Mouse (Mus musculus) cortical plate, adult 2 months (tissue): ENCODE results near the gene Gng12. TPM values are rescaled to one million over a fixed set of nuclear protein-coding genes. Genes with fewer than 3 reads are reported as not detected.

Experiments
- H3K27ac ChIP-seq: fragments of 200-500 bp; 2 replicates; pipeline ENCODE4 v1.5.1; 2012; ENCODE audit warnings: low read length, control low read depth, inconsistent platforms; ENCODE audit not compliant: insufficient read depth
- H3K4me1 ChIP-seq: fragments of 200-500 bp; 2 replicates; pipeline ENCODE4 v1.6.1; 2011; ENCODE audit warnings: low read length; ENCODE audit not compliant: control insufficient read depth, insufficient read depth
- H3K4me3 ChIP-seq: fragments of 200-500 bp; 2 replicates; pipeline ENCODE4 v1.5.1; 2011; ENCODE audit warnings: mild to moderate bottlenecking, low read length, control low read depth; ENCODE audit not compliant: insufficient read depth
- CTCF ChIP-seq: fragments of 200-500 bp; IDR thresholded peaks from 2 replicates; pipeline ENCODE4 v1.5.1; 2011; ENCODE audit warnings: mild to moderate bottlenecking, control low read depth, low read length; ENCODE audit not compliant: insufficient read depth; ENCODE audit errors: extremely low read depth
- POLR2A ChIP-seq: fragments of 200-500 bp; IDR thresholded peaks from 2 replicates; pipeline ENCODE4 v1.6.1; 2011; ENCODE audit warnings: mild to moderate bottlenecking, low read length, control low read depth; ENCODE audit not compliant: insufficient read depth; ENCODE audit errors: extremely low read depth
- polyA plus RNA-seq: library from polyadenylated mRNA; depleted of rRNA; stranded (reverse); fragments of >200 nt; gene quantifications from 2 replicates; pipeline ENCODE4 v1.2.3, GENCODE M21; 2012

The Gng12 gene
- polyA plus RNA-seq, 1 experiment, result 58.7 TPM

GRCm38 (mm10) chr6:66969446-66969845 is 73.2 kb downstream of the Gng12 start:
- Histone ChIP-seq H3K4me1 (peaks cover 4% of the 10 kb centered on the region), H3K4me3 (no peak overlapping the region), H3K27ac (no peak overlapping the region)
- no peak for TF ChIP-seq CTCF
- no peak for TF ChIP-seq POLR2A

GRCm38 (mm10) chr6:66972300-66972699 is 76.1 kb downstream of the Gng12 start:
- Histone ChIP-seq H3K4me3 (no peak overlapping the region), H3K4me1 (peaks cover 4% of the 10 kb centered on the region), H3K27ac (no peak overlapping the region; the same call in 1 of the 2 replicates)
- TF ChIP-seq POLR2A (no peak), CTCF (no peak)

- H3K4me3 ChIP-seq, result no peak overlapping the region
- H3K27ac ChIP-seq, result no peak overlapping the region
- no peak for TF ChIP-seq POLR2A
- no peak for TF ChIP-seq CTCF
- peaks cover 4% of the 10 kb centered on the region for H3K4me1 ChIP-seq
These were observed 77.0 kb downstream of the Gng12 start for GRCm38 (mm10) chr6:66973180-66973579.

- H3K4me1 ChIP-seq, result peaks cover 4% of the 10 kb centered on the region
- H3K27ac ChIP-seq, result no peak overlapping the region
- H3K4me3 ChIP-seq, result no peak overlapping the region
- no peak for TF ChIP-seq POLR2A
- TF ChIP-seq CTCF, result no peak
These were observed 79.3 kb downstream of the Gng12 start for GRCm38 (mm10) chr6:66975522-66975921.

- H3K4me1 ChIP-seq, result no peaks in the 10 kb centered on the region
- TF ChIP-seq POLR2A, result no peak
- TF ChIP-seq CTCF, result no peak
- H3K27ac ChIP-seq, result no peak overlapping the region
- H3K4me3 ChIP-seq, result no peak overlapping the region
These were observed 83.0 kb downstream of the Gng12 start for GRCm38 (mm10) chr6:66979197-66979596.

- Histone ChIP-seq H3K27ac (no peak overlapping the region), H3K4me1 (no peaks in the 10 kb centered on the region), H3K4me3 (no peak overlapping the region)
- TF ChIP-seq CTCF (no peak), POLR2A (no peak)
These were observed 83.8 kb downstream of the Gng12 start for GRCm38 (mm10) chr6:66980040-66980439.

GRCm38 (mm10) chr6:66981366-66981765 is 85.2 kb downstream of the Gng12 start:
- no peaks in the 10 kb centered on the region for H3K4me1 ChIP-seq
- TF ChIP-seq CTCF (no peak), POLR2A (no peak)
- no peak overlapping the region for H3K4me3 ChIP-seq
- H3K27ac ChIP-seq, result no peak overlapping the region

GRCm38 (mm10) chr6:66981864-66982263 is 85.7 kb downstream of the Gng12 start:
- TF ChIP-seq POLR2A (no peak), CTCF (no peak)
- H3K4me1 ChIP-seq, result no peaks in the 10 kb centered on the region
- no peak overlapping the region for H3K27ac ChIP-seq
- no peak overlapping the region for H3K4me3 ChIP-seq

GRCm38 (mm10) chr6:66984079-66984478 is 87.9 kb downstream of the Gng12 start:
- Histone ChIP-seq H3K27ac (no peak overlapping the region), H3K4me1 (no peaks in the 10 kb centered on the region), H3K4me3 (no peak overlapping the region)
- TF ChIP-seq CTCF (no peak), POLR2A (no peak)

GRCm38 (mm10) chr6:66984672-66985071 is 88.5 kb downstream of the Gng12 start:
- TF ChIP-seq CTCF, result no peak
- no peak for TF ChIP-seq POLR2A
- H3K4me3 ChIP-seq, result no peak overlapping the region
- no peaks in the 10 kb centered on the region for H3K4me1 ChIP-seq
- H3K27ac ChIP-seq, result no peak overlapping the region
